Mouse (Mus musculus): ENCODE results near the gene Hist2h4. TPM values are rescaled to one million over a fixed set of nuclear protein-coding genes. Genes with fewer than 3 reads are reported as not detected.
"Not testable (repeated sequence)": the region's sequence is repeated elsewhere in the genome, so short reads cannot be mapped to it uniquely, and the experiment has no call there.

Gene Hist2h4
- polyA plus RNA-seq, 1 experiment, result 0.42 TPM

GRCm38 (mm10) chr3:96298360-96298759, 35.2 kb upstream of the Hist2h4 start:
- H3K4me3 ChIP-seq (ENCODE audit: control insufficient read depth, low read depth, low read length), result no peak overlapping the region
- H3K27me3 ChIP-seq (ENCODE audit: control insufficient read depth, insufficient read depth, low read length), result no peaks in the 10 kb centered on the region
- TF ChIP-seq POLR2A (IDR thresholded peaks at IDR 0.05; ENCODE audit: control insufficient read depth, low read depth, low read length) (no peak), CTCF (IDR thresholded peaks at IDR 0.05; ENCODE audit: control insufficient read depth, insufficient read depth, insufficient replicate concordance, low read depth, low read length) (no peak)
- no peaks in the 10 kb centered on the region for H3K36me3 ChIP-seq (ENCODE audit: control insufficient read depth, insufficient read depth, low read length)
- no peak overlapping the region for H3K27ac ChIP-seq (ENCODE audit: control insufficient read depth, insufficient read depth, low read depth, low read length)
- H3K4me1 ChIP-seq (ENCODE audit: control insufficient read depth, insufficient read depth, low read length), result no peaks in the 10 kb centered on the region

GRCm38 (mm10) chr3:96293787-96294186, 30.7 kb upstream of the Hist2h4 start, which contains the start of gene Fcgr1:
Gene Fcgr1 (minus strand): TSS chr3:96293969.
- no peak within 1 kb of the TSS for H3K27ac ChIP-seq (ENCODE audit: control insufficient read depth, insufficient read depth, low read depth, low read length)
- H3K36me3 ChIP-seq (ENCODE audit: control insufficient read depth, insufficient read depth, low read length), result no peaks in the 10 kb centered on the region
- H3K27me3 ChIP-seq (ENCODE audit: control insufficient read depth, insufficient read depth, low read length), result no peaks in the 10 kb centered on the region
- TF ChIP-seq CTCF (IDR thresholded peaks at IDR 0.05; ENCODE audit: control insufficient read depth, insufficient read depth, insufficient replicate concordance, low read depth, low read length), result no peak
- no peaks in the 10 kb centered on the region for H3K4me1 ChIP-seq (ENCODE audit: control insufficient read depth, insufficient read depth, low read length)
- no peak within 1 kb of the TSS for H3K4me3 ChIP-seq (ENCODE audit: control insufficient read depth, low read depth, low read length)

- H3K27me3 ChIP-seq (ENCODE audit: control insufficient read depth, insufficient read depth, low read length), result no peaks in the 10 kb centered on the region
- no peaks in the 10 kb centered on the region for H3K4me1 ChIP-seq (ENCODE audit: control insufficient read depth, insufficient read depth, low read length)
- H3K4me3 ChIP-seq (ENCODE audit: control insufficient read depth, low read depth, low read length), result no peak overlapping the region
- H3K36me3 ChIP-seq (ENCODE audit: control insufficient read depth, insufficient read depth, low read length), result no peaks in the 10 kb centered on the region
- TF ChIP-seq POLR2A (IDR thresholded peaks at IDR 0.05; ENCODE audit: control insufficient read depth, low read depth, low read length) (no peak), CTCF (IDR thresholded peaks at IDR 0.05; ENCODE audit: control insufficient read depth, insufficient read depth, insufficient replicate concordance, low read depth, low read length) (no peak)
- no peak overlapping the region for H3K27ac ChIP-seq (ENCODE audit: control insufficient read depth, insufficient read depth, low read depth, low read length)
Measured at GRCm38 (mm10) chr3:96293368-96293767, 30.3 kb upstream of the Hist2h4 start.

GRCm38 (mm10) chr3:96292641-96293040, 29.5 kb upstream of the Hist2h4 start:
- no peaks in the 10 kb centered on the region for H3K36me3 ChIP-seq (ENCODE audit: control insufficient read depth, insufficient read depth, low read length)
- no peak overlapping the region for H3K4me3 ChIP-seq (ENCODE audit: control insufficient read depth, low read depth, low read length)
- H3K27me3 ChIP-seq (ENCODE audit: control insufficient read depth, insufficient read depth, low read length), result no peaks in the 10 kb centered on the region
- no peak overlapping the region for H3K27ac ChIP-seq (ENCODE audit: control insufficient read depth, insufficient read depth, low read depth, low read length)
- H3K4me1 ChIP-seq (ENCODE audit: control insufficient read depth, insufficient read depth, low read length), result no peaks in the 10 kb centered on the region
- TF ChIP-seq POLR2A (IDR thresholded peaks at IDR 0.05; ENCODE audit: control insufficient read depth, low read depth, low read length), result no peak
- no peak for TF ChIP-seq CTCF (IDR thresholded peaks at IDR 0.05; ENCODE audit: control insufficient read depth, insufficient read depth, insufficient replicate concordance, low read depth, low read length)

- H3K36me3 ChIP-seq (ENCODE audit: control insufficient read depth, insufficient read depth, low read length); H3K27me3 ChIP-seq (ENCODE audit: control insufficient read depth, insufficient read depth, low read length); H3K27ac ChIP-seq (ENCODE audit: control insufficient read depth, insufficient read depth, low read depth, low read length); H3K4me3 ChIP-seq (ENCODE audit: control insufficient read depth, low read depth, low read length); H3K4me1 ChIP-seq (ENCODE audit: control insufficient read depth, insufficient read depth, low read length): not testable (repeated sequence)
Measured at GRCm38 (mm10) chr3:96290727-96291126, 27.6 kb upstream of the Hist2h4 start.

- H3K4me3 ChIP-seq (ENCODE audit: control insufficient read depth, low read depth, low read length), result no peak overlapping the region
- H3K27ac ChIP-seq (ENCODE audit: control insufficient read depth, insufficient read depth, low read depth, low read length), result no peak overlapping the region
- H3K36me3 ChIP-seq (ENCODE audit: control insufficient read depth, insufficient read depth, low read length), result no peaks in the 10 kb centered on the region
- TF ChIP-seq POLR2A (IDR thresholded peaks at IDR 0.05; ENCODE audit: control insufficient read depth, low read depth, low read length) (no peak), CTCF (IDR thresholded peaks at IDR 0.05; ENCODE audit: control insufficient read depth, insufficient read depth, insufficient replicate concordance, low read depth, low read length) (no peak)
- no peaks in the 10 kb centered on the region for H3K27me3 ChIP-seq (ENCODE audit: control insufficient read depth, insufficient read depth, low read length)
- no peaks in the 10 kb centered on the region for H3K4me1 ChIP-seq (ENCODE audit: control insufficient read depth, insufficient read depth, low read length)
Measured at GRCm38 (mm10) chr3:96289201-96289600, 26.1 kb upstream of the Hist2h4 start.

GRCm38 (mm10) chr3:96287334-96287733, 24.2 kb upstream of the Hist2h4 start:
- H3K27ac ChIP-seq (ENCODE audit: control insufficient read depth, insufficient read depth, low read depth, low read length); H3K36me3 ChIP-seq (ENCODE audit: control insufficient read depth, insufficient read depth, low read length); H3K4me1 ChIP-seq (ENCODE audit: control insufficient read depth, insufficient read depth, low read length); H3K27me3 ChIP-seq (ENCODE audit: control insufficient read depth, insufficient read depth, low read length); H3K4me3 ChIP-seq (ENCODE audit: control insufficient read depth, low read depth, low read length): not testable (repeated sequence)
- peak; percentile 95 for TF ChIP-seq CTCF (IDR thresholded peaks at IDR 0.05; ENCODE audit: control insufficient read depth, insufficient read depth, insufficient replicate concordance, low read depth, low read length)

GRCm38 (mm10) chr3:96284457-96284856, 21.3 kb upstream of the Hist2h4 start:
- Histone ChIP-seq H3K27me3 (ENCODE audit: control insufficient read depth, insufficient read depth, low read length) (no peaks in the 10 kb centered on the region), H3K36me3 (ENCODE audit: control insufficient read depth, insufficient read depth, low read length) (no peaks in the 10 kb centered on the region), H3K27ac (ENCODE audit: control insufficient read depth, insufficient read depth, low read depth, low read length) (no peak overlapping the region), H3K4me1 (ENCODE audit: control insufficient read depth, insufficient read depth, low read length) (no peaks in the 10 kb centered on the region; the same call in 1 of the 2 replicates), H3K4me3 (ENCODE audit: control insufficient read depth, low read depth, low read length) (no peak overlapping the region)
- TF ChIP-seq CTCF (IDR thresholded peaks at IDR 0.05; ENCODE audit: control insufficient read depth, insufficient read depth, insufficient replicate concordance, low read depth, low read length), result no peak
- no peak for TF ChIP-seq POLR2A (IDR thresholded peaks at IDR 0.05; ENCODE audit: control insufficient read depth, low read depth, low read length)
